Mouse (Mus musculus) lung, embryonic 15.5 days (tissue): ENCODE results near the gene Mgst2. TPM values are rescaled to one million over a fixed set of nuclear protein-coding genes. Genes with fewer than 3 reads are reported as not detected.

ENCODE experiments used
- ATAC-seq: fragments of 200-750 bp; cut with Nextera tagmentation; 2 replicates; pipeline ENCODE4 v1.8.0; 2017; ENCODE audit warnings: moderate number of reproducible peaks, borderline replicate concordance; ENCODE audit not compliant: low FRiP score, low TSS enrichment; ENCODE audit errors: extremely low read depth
- H3K27ac ChIP-seq: fragments of 300-500 bp; sonication (generic); 2 replicates; pipeline ENCODE4 v1.5.1; 2015; ENCODE audit warnings: moderate library complexity, mild to moderate bottlenecking, inconsistent platforms
- H3K27me3 ChIP-seq: fragments of 300-500 bp; sonication (generic); 2 replicates; pipeline ENCODE4 v1.6.1; 2015; ENCODE audit warnings: inconsistent platforms
- H3K36me3 ChIP-seq: fragments of 300-500 bp; sonication (generic); 2 replicates; pipeline ENCODE4 v1.6.1; 2015; ENCODE audit warnings: inconsistent platforms
- H3K4me1 ChIP-seq: fragments of 300-500 bp; sonication (generic); 2 replicates; pipeline ENCODE4 v1.6.1; 2015; ENCODE audit warnings: inconsistent platforms
- H3K4me2 ChIP-seq: fragments of 300-500 bp; sonication (generic); 2 replicates; pipeline ENCODE4 v1.6.1; 2015; ENCODE audit warnings: inconsistent platforms, mild to moderate bottlenecking, moderate library complexity
- H3K4me3 ChIP-seq: fragments of 300-500 bp; sonication (generic); 2 replicates; pipeline ENCODE4 v1.5.1; 2015; ENCODE audit warnings: mild to moderate bottlenecking, inconsistent platforms
- H3K9ac ChIP-seq: fragments of 300-500 bp; sonication (generic); 2 replicates; pipeline ENCODE4 v1.6.1; 2015; ENCODE audit warnings: inconsistent platforms
- H3K9me3 ChIP-seq: fragments of 300-500 bp; sonication (generic); 2 replicates; pipeline ENCODE4 v1.6.1; 2016; ENCODE audit warnings: inconsistent platforms
- WGBS: fragments of 180-500 bp; shearing (Covaris S2); methylation state at CpG from one replicate; pipeline ENCODE4 v1.1.7; 2015; 5-methylcytosine and 5-hydroxymethylcytosine counted together
- polyA plus RNA-seq: library from polyadenylated mRNA; unstranded; fragments of >200 nt; fragmentation: Nextera tagmentation; extraction: Ambion mirVana; gene quantifications from 2 replicates; pipeline ENCODE4 v1.2.1, GENCODE M21; 2015

Mgst2 gene
- polyA plus RNA-seq, 1 experiment from 2014 or later: 3.2 TPM

DNA sequence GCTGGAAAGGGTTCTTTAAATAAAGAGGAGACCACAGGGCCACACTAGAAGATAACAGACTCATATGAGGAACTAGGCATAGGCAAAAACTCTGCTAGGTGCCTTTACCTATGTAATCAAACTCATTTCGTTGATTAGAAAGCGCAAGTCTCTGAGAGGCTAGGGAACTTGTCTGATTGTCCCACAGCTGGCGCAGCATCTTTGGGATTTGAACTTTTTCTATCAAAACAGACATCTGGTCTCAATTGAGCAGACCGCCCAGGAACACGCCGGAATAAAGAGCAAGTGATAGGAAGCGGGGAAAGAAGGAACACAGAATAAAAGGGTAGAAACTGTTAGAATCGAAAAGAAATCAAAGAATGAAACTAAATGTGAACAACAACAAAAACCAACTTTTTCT, 43.3 kb downstream of the Mgst2 start:
- Histone ChIP-seq H3K4me3 (no peak overlapping the region), H3K36me3 (no peaks in the 10 kb centered on the region), H3K4me2 (no peak overlapping the region), H3K9me3 (no peaks in the 10 kb centered on the region), H3K4me1 (peaks cover 28% of the 10 kb centered on the region), H3K27ac (no peak overlapping the region), H3K27me3 (no peaks in the 10 kb centered on the region), H3K9ac (no peak overlapping the region)
- no peak for ATAC-seq
- 85% methylated on average over 8 of the region's 8 CpGs for WGBS

- no peak for ATAC-seq
- Histone ChIP-seq H3K4me3 (no peak overlapping the region), H3K36me3 (no peaks in the 10 kb centered on the region), H3K27me3 (no peaks in the 10 kb centered on the region), H3K27ac (no peak overlapping the region), H3K9me3 (no peaks in the 10 kb centered on the region), H3K4me2 (no peak overlapping the region), H3K4me1 (peaks cover 34% of the 10 kb centered on the region), H3K9ac (no peak overlapping the region)
- WGBS: 82% methylated on average over 7 of the region's 7 CpGs
These were observed 45.1 kb downstream of the Mgst2 start for GRCm38 (mm10) chr3:51705220-51705619.

DNA sequence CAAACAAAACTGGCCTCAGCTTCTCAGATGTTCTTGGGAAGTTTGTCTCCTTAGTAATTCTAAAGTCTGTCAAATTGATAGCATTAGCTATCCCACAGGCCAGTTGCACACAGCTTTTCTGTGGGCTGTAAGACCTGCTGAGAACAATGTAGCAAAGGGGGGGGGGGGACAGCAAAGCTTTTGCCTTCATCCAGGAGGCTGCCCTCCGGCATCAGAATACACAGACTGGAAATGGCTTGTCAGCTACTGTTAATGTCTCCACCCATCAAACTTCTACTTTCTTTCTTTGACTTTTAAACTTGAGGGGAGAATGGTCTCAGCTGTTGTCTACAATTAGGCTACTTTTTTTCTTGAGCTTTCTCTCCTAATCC, 48.2 kb downstream of the Mgst2 start:
- Histone ChIP-seq H3K9ac (no peak overlapping the region), H3K36me3 (no peaks in the 10 kb centered on the region)
- ATAC-seq: peak; percentile 65; the same call in 1 of the 2 replicates

GRCm38 (mm10) chr3:51708746-51709411, 48.7 kb downstream of the Mgst2 start:
- peak overlapping the region; percentile 52 for H3K4me2 ChIP-seq
- no peaks in the 10 kb centered on the region for H3K9me3 ChIP-seq
- H3K27ac ChIP-seq: peak overlapping the region; percentile 96
- H3K4me1 ChIP-seq: peaks cover 45% of the 10 kb centered on the region
- WGBS: 24% methylated on average over 21 of the region's 21 CpGs
- ATAC-seq: peak; percentile 94
- no peaks in the 10 kb centered on the region for H3K36me3 ChIP-seq
- H3K9ac ChIP-seq: no peak overlapping the region
- H3K4me3 ChIP-seq: peak overlapping the region; percentile 22
- no peaks in the 10 kb centered on the region for H3K27me3 ChIP-seq

More for the DNA sequence above, 48.2 kb downstream of the Mgst2 start:
- peaks cover 40% of the 10 kb centered on the region for H3K4me1 ChIP-seq
- H3K9me3 ChIP-seq: no peaks in the 10 kb centered on the region
- H3K4me2 ChIP-seq: no peak overlapping the region
- WGBS: 15% methylated on average over 1 of the region's 1 CpGs
- peak overlapping the region; percentile 96 for H3K27ac ChIP-seq
- H3K27me3 ChIP-seq: no peaks in the 10 kb centered on the region
- H3K4me3 ChIP-seq: no peak overlapping the region

- Histone ChIP-seq H3K9me3 (no peaks in the 10 kb centered on the region), H3K36me3 (no peaks in the 10 kb centered on the region), H3K4me2 (no peak overlapping the region), H3K4me1 (peaks cover 52% of the 10 kb centered on the region), H3K9ac (no peak overlapping the region), H3K27ac (peak overlapping the region; percentile 74), H3K27me3 (no peaks in the 10 kb centered on the region), H3K4me3 (no peak overlapping the region)
- 17% methylated on average over 3 of the region's 3 CpGs for WGBS
- no peak for ATAC-seq
These were observed 52.2 kb downstream of the Mgst2 start for GRCm38 (mm10) chr3:51712382-51712781.

GRCm38 (mm10) chr3:51713233-51713632, 53.1 kb downstream of the Mgst2 start:
- Histone ChIP-seq H3K9ac (no peak overlapping the region), H3K4me3 (no peak overlapping the region), H3K27me3 (no peaks in the 10 kb centered on the region), H3K4me2 (no peak overlapping the region), H3K36me3 (no peaks in the 10 kb centered on the region), H3K4me1 (peaks cover 51% of the 10 kb centered on the region), H3K27ac (peak overlapping the region; percentile 74), H3K9me3 (no peaks in the 10 kb centered on the region)
- no peak for ATAC-seq
- 15% methylated on average over 8 of the region's 8 CpGs for WGBS

GRCm38 (mm10) chr3:51714469-51714868, 54.3 kb downstream of the Mgst2 start:
- H3K27me3 ChIP-seq: no peaks in the 10 kb centered on the region
- H3K4me1 ChIP-seq: peaks cover 56% of the 10 kb centered on the region
- WGBS: 76% methylated on average over 5 of the region's 5 CpGs
- H3K9ac ChIP-seq: no peak overlapping the region
- H3K4me3 ChIP-seq: no peak overlapping the region
- no peak for ATAC-seq
- H3K36me3 ChIP-seq: no peaks in the 10 kb centered on the region
- H3K9me3 ChIP-seq: no peaks in the 10 kb centered on the region
- no peak overlapping the region for H3K4me2 ChIP-seq
- no peak overlapping the region for H3K27ac ChIP-seq

GRCm38 (mm10) chr3:51717455-51717854, 57.3 kb downstream of the Mgst2 start:
- no peaks in the 10 kb centered on the region for H3K36me3 ChIP-seq
- no peak for ATAC-seq
- no peaks in the 10 kb centered on the region for H3K27me3 ChIP-seq
- no peak overlapping the region for H3K9ac ChIP-seq
- H3K4me1 ChIP-seq: peaks cover 42% of the 10 kb centered on the region
- H3K9me3 ChIP-seq: no peaks in the 10 kb centered on the region
- 54% methylated on average over 3 of the region's 3 CpGs for WGBS
- H3K4me2 ChIP-seq: no peak overlapping the region
- no peak overlapping the region for H3K27ac ChIP-seq
- H3K4me3 ChIP-seq: no peak overlapping the region

DNA sequence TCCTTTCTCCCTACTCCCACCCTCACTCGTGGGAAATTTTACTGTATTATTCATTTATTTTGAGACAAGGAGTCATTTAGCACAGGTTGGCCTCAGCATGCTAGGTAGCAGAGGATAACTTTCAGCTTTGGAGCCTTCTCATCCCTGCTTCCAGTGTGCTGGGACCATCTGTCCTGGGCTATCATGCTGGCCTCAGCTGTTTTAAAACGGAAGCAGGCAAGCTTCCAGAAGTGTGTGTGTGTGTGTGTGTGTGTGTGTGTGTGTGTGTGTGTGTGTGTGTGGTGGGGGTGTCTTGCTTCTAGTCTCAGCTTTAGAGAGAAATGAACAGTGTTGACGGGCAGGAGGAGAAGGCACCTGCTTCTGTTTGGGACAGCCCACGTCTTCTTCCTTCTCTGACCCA, 57.7 kb downstream of the Mgst2 start:
- H3K4me3 ChIP-seq: no peak overlapping the region
- no peaks in the 10 kb centered on the region for H3K9me3 ChIP-seq
- ATAC-seq: no peak
- 63% methylated on average over 4 of the region's 4 CpGs for WGBS
- no peaks in the 10 kb centered on the region for H3K36me3 ChIP-seq
- no peak overlapping the region for H3K9ac ChIP-seq
- peaks cover 39% of the 10 kb centered on the region for H3K4me1 ChIP-seq
- H3K27ac ChIP-seq: no peak overlapping the region
- no peaks in the 10 kb centered on the region for H3K27me3 ChIP-seq
- H3K4me2 ChIP-seq: no peak overlapping the region

- Histone ChIP-seq H3K36me3 (no peaks in the 10 kb centered on the region), H3K9ac (no peak overlapping the region), H3K27me3 (no peaks in the 10 kb centered on the region), H3K9me3 (no peaks in the 10 kb centered on the region), H3K4me2 (no peak overlapping the region), H3K4me3 (no peak overlapping the region), H3K27ac (peak overlapping the region; percentile 35), H3K4me1 (peaks cover 33% of the 10 kb centered on the region)
- WGBS: 45% methylated on average over 3 of the region's 3 CpGs
- ATAC-seq: peak; percentile 41; the same call in 1 of the 2 replicates
These were observed 59.2 kb downstream of the Mgst2 start for GRCm38 (mm10) chr3:51719373-51719772.

- H3K27ac ChIP-seq: peak overlapping the region; percentile 35
- peaks cover 34% of the 10 kb centered on the region for H3K4me1 ChIP-seq
- 31% methylated on average over 1 of the region's 1 CpGs for WGBS
These were observed 59.8 kb downstream of the Mgst2 start for GRCm38 (mm10) chr3:51719982-51720381.

DNA sequence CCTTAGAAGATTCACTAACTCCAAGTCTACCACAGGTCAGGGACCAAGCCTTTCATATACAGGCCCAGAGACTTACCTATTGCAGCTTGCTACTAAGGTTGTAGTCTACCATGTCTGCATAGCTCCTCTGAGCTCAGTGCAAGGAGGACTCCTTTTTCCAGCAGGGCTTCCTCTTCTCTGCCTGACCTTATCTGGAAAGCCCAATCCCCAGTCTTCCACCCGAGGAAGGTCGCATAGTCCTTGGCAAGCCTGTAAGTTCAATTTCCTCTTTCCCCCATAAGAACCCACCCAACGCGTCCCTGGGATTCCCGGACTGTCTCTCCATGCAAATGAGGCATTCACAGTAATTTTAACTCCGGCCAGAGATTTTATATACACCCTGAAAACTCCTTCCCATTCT, 66.1 kb downstream of the Mgst2 start:
- no peak overlapping the region for H3K27ac ChIP-seq
- H3K4me3 ChIP-seq: no peak overlapping the region
- H3K4me2 ChIP-seq: no peak overlapping the region
- H3K27me3 ChIP-seq: no peaks in the 10 kb centered on the region
- ATAC-seq: no peak
- no peak overlapping the region for H3K9ac ChIP-seq
- WGBS: 75% methylated on average over 6 of the region's 6 CpGs
- H3K4me1 ChIP-seq: peaks cover 36% of the 10 kb centered on the region
- no peaks in the 10 kb centered on the region for H3K36me3 ChIP-seq
- no peaks in the 10 kb centered on the region for H3K9me3 ChIP-seq

More at GRCm38 (mm10) chr3:51719982-51720381, 59.8 kb downstream of the Mgst2 start:
- H3K9ac ChIP-seq: no peak overlapping the region
- no peak overlapping the region for H3K4me3 ChIP-seq
- ATAC-seq: no peak
- H3K27me3 ChIP-seq: no peaks in the 10 kb centered on the region
- no peaks in the 10 kb centered on the region for H3K36me3 ChIP-seq
- no peak overlapping the region for H3K4me2 ChIP-seq
- no peaks in the 10 kb centered on the region for H3K9me3 ChIP-seq
